Comparison of ENCODE assay signal across 19 mouse cellular contexts in the genomic region with DNA sequence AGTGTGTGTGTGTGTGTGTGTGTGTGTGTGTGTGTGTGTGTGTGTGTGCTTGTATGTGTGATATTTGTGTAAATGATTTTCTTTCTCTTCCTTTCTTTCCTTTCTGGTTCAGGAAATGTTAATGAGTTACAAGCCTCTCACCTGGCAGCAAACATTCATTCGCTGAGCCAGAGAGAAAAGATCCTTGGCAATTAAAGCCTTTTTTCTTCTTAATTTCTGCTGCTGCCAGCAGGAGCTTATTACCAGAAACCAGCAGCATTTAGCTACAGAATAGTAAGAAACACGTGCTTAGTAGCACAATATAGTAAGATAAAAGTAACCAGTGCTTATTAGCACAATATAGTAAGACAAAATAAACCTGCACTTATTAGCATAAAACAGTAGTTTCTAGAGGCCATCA.
"Had no signal": no experiment of that assay in that cellular context is flagged by ENCODE, and none has a peak within 500 bp of the region (broad histone marks: within the 10 kb centered on the region; RNA-seq: fewer than 3 reads in every experiment).

No protein-coding gene starts in this region.

- H3K36me3 ChIP-seq: midbrain, embryonic 10.5 days; midbrain, embryonic 12.5 days; midbrain, embryonic 15.5 days; neural tube, embryonic 13.5 days; neural tube, embryonic 15.5 days; stomach, embryonic 15.5 days had no signal

- H3K4me2 ChIP-seq: lung, embryonic 14.5 days; midbrain, embryonic 12.5 days; midbrain, embryonic 15.5 days; neural tube, embryonic 13.5 days; neural tube, embryonic 15.5 days; stomach, embryonic 15.5 days had no signal

- ATAC-seq: midbrain, embryonic 15.5 days had no signal

- H3K4me1 ChIP-seq: midbrain, embryonic 10.5 days; midbrain, embryonic 12.5 days; midbrain, embryonic 15.5 days; neural tube, embryonic 13.5 days; neural tube, embryonic 15.5 days; stomach, embryonic 15.5 days had no signal

- DNase-seq: lung, adult 18-20 months; lung, embryonic 14.5 days; lung, postnatal 10 days; lung, postnatal 4 days; retina, postnatal 1 day; right cerebral cortex, adult 18-20 months; right cerebral cortex, postnatal 25 days; right cerebral cortex, postnatal 4 days; thymus, adult 2 months; thymus, postnatal 25 days; thymus, postnatal 4 days had no signal

- H3K27me3 ChIP-seq: midbrain, embryonic 12.5 days; midbrain, embryonic 15.5 days; neural tube, embryonic 13.5 days; neural tube, embryonic 15.5 days; stomach, embryonic 15.5 days had no signal

- H3K27ac ChIP-seq: midbrain, embryonic 10.5 days; midbrain, embryonic 12.5 days; midbrain, embryonic 15.5 days; neural tube, embryonic 13.5 days; neural tube, embryonic 15.5 days; stomach, embryonic 15.5 days; stomach, postnatal 0 days had no signal

- H3K4me3 ChIP-seq: midbrain, embryonic 10.5 days; midbrain, embryonic 12.5 days; midbrain, embryonic 15.5 days; myocyte; neural tube, embryonic 13.5 days; neural tube, embryonic 15.5 days; stomach, embryonic 15.5 days had no signal

- H3K9me3 ChIP-seq: midbrain, embryonic 10.5 days; midbrain, embryonic 12.5 days; midbrain, embryonic 15.5 days; neural tube, embryonic 13.5 days; neural tube, embryonic 15.5 days; stomach, embryonic 15.5 days had no signal

- H3K9ac ChIP-seq: lung, embryonic 14.5 days; midbrain, embryonic 12.5 days; midbrain, embryonic 15.5 days; neural tube, embryonic 13.5 days; neural tube, embryonic 15.5 days; stomach, embryonic 15.5 days had no signal
